Mouse (Mus musculus) forebrain, embryonic 11.5 days (tissue): ENCODE results near the gene Pde9a. TPM values are rescaled to one million over a fixed set of nuclear protein-coding genes. Genes with fewer than 3 reads are reported as not detected.

Source experiments
- ATAC-seq: fragments of 200-750 bp; cut with Nextera tagmentation; replicated peaks from 2 replicates; pipeline ENCODE4 v1.8.0; 2017; ENCODE audit warnings: moderate TSS enrichment; ENCODE audit not compliant: low FRiP score
- DNase-seq: peaks from one replicate; pipeline ENCODE4 v3.0.0-alpha.2; 2017; ENCODE audit warnings: low spot score
- H3K27ac ChIP-seq: fragments of 300-500 bp; sonication (generic); 2 replicates; pipeline ENCODE4 v1.5.1; 2014; ENCODE audit warnings: low read depth, low read length
- H3K27me3 ChIP-seq: fragments of 300-500 bp; sonication (generic); 2 replicates; pipeline ENCODE4 v1.6.1; 2014; ENCODE audit warnings: mild to moderate bottlenecking, low read length, mixed read lengths; ENCODE audit not compliant: control insufficient read depth, insufficient read depth
- H3K36me3 ChIP-seq: fragments of 300-500 bp; sonication (generic); 2 replicates; pipeline ENCODE4 v1.6.1; 2014; ENCODE audit warnings: mild to moderate bottlenecking, low read length, moderate library complexity, mixed read lengths; ENCODE audit not compliant: control insufficient read depth, insufficient read depth
- H3K4me1 ChIP-seq: fragments of 300-500 bp; sonication (generic); replicated peaks from 2 replicates; pipeline ENCODE4 v1.6.1; 2014; ENCODE audit warnings: low read length, mixed read lengths; ENCODE audit not compliant: control insufficient read depth, insufficient read depth
- H3K4me2 ChIP-seq: fragments of 300-500 bp; sonication (generic); 2 replicates; pipeline ENCODE4 v1.6.1; 2014; ENCODE audit warnings: low read depth, mild to moderate bottlenecking, low read length, moderate library complexity, mixed read lengths; ENCODE audit not compliant: severe bottlenecking
- H3K4me3 ChIP-seq: fragments of 300-500 bp; sonication (generic); 2 replicates; pipeline ENCODE4 v1.5.1; 2014; ENCODE audit warnings: low read depth, low read length
- H3K9ac ChIP-seq: fragments of 300-500 bp; sonication (generic); 2 replicates; pipeline ENCODE4 v1.6.1; 2014; ENCODE audit warnings: low read length
- H3K9me3 ChIP-seq: fragments of 300-500 bp; sonication (generic); 2 replicates; pipeline ENCODE4 v1.6.1; 2016; ENCODE audit warnings: low read length, mixed read lengths; ENCODE audit not compliant: control insufficient read depth
- WGBS: fragments of 180-500 bp; shearing (Covaris S2); extraction: QIAGEN DNeasy Blood & Tissue Kit; methylation state at CpG from one replicate; pipeline ENCODE4 v1.1.7; 2014; 5-methylcytosine and 5-hydroxymethylcytosine counted together
- polyA plus RNA-seq: library from polyadenylated mRNA; unstranded; fragments of >200 nt; fragmentation: Nextera tagmentation; extraction: Ambion mirVana; gene quantifications from 2 replicates; pipeline ENCODE4 v1.2.1, GENCODE M21; 2014

The Pde9a gene
- polyA plus RNA-seq, 1 experiment from 2014 or later: 30.4 TPM

- H3K9ac ChIP-seq: no peak overlapping the region
- no peak overlapping the region for H3K4me2 ChIP-seq
- no peak for DNase-seq
- peaks cover 12% of the 10 kb centered on the region; the same call in 1 of the 2 replicates for H3K4me1 ChIP-seq
- no peak overlapping the region for H3K4me3 ChIP-seq
- no peak for ATAC-seq
- H3K9me3 ChIP-seq: no peaks in the 10 kb centered on the region; the same call in 1 of the 2 replicates
- H3K27me3 ChIP-seq: no peaks in the 10 kb centered on the region
- WGBS: 59% methylated on average over 5 of the region's 5 CpGs
- no peak overlapping the region for H3K27ac ChIP-seq
- H3K36me3 ChIP-seq: no peaks in the 10 kb centered on the region
Measured at GRCm38 (mm10) chr17:31432878-31433281, 46.9 kb downstream of the Pde9a start.

GRCm38 (mm10) chr17:31433401-31433928 lies 47.5 kb downstream of the Pde9a start:
- Histone ChIP-seq H3K27me3 (no peaks in the 10 kb centered on the region), H3K4me3 (no peak overlapping the region), H3K4me1 (peaks cover 12% of the 10 kb centered on the region; the same call in 1 of the 2 replicates), H3K36me3 (no peaks in the 10 kb centered on the region), H3K9ac (no peak overlapping the region), H3K9me3 (no peaks in the 10 kb centered on the region; the same call in 1 of the 2 replicates), H3K27ac (no peak overlapping the region), H3K4me2 (no peak overlapping the region)
- 43% methylated on average over 13 of the region's 13 CpGs for WGBS
- no peak for ATAC-seq
- no peak for DNase-seq

- WGBS: 14% methylated on average over 16 of the region's 16 CpGs
- no peak for DNase-seq
- Histone ChIP-seq H3K9ac (peak overlapping the region; percentile 40), H3K27ac (no peak overlapping the region), H3K9me3 (no peaks in the 10 kb centered on the region; the same call in 1 of the 2 replicates), H3K4me1 (peaks cover 12% of the 10 kb centered on the region; the same call in 1 of the 2 replicates), H3K36me3 (no peaks in the 10 kb centered on the region), H3K4me2 (peak overlapping the region; percentile 21; the same call in 1 of the 2 replicates), H3K4me3 (no peak overlapping the region), H3K27me3 (no peaks in the 10 kb centered on the region)
- ATAC-seq: no peak
Measured at GRCm38 (mm10) chr17:31433978-31434797, 48.2 kb downstream of the Pde9a start.

GRCm38 (mm10) chr17:31434825-31435325 lies 48.9 kb downstream of the Pde9a start:
- no peak for ATAC-seq
- Histone ChIP-seq H3K36me3 (no peaks in the 10 kb centered on the region), H3K4me2 (peak overlapping the region; percentile 21; the same call in 1 of the 2 replicates), H3K4me1 (peaks cover 12% of the 10 kb centered on the region; the same call in 1 of the 2 replicates), H3K4me3 (no peak overlapping the region), H3K27me3 (no peaks in the 10 kb centered on the region), H3K27ac (no peak overlapping the region), H3K9me3 (no peaks in the 10 kb centered on the region), H3K9ac (peak overlapping the region; percentile 40)
- no peak for DNase-seq
- WGBS: 4% methylated on average over 8 of the region's 8 CpGs

GRCm38 (mm10) chr17:31435934-31436813 lies 50.2 kb downstream of the Pde9a start:
- H3K27ac ChIP-seq: no peak overlapping the region
- H3K27me3 ChIP-seq: no peaks in the 10 kb centered on the region
- no peaks in the 10 kb centered on the region for H3K36me3 ChIP-seq
- WGBS: 32% methylated on average over 13 of the region's 13 CpGs
- no peak overlapping the region for H3K4me2 ChIP-seq
- ATAC-seq (no peak), DNase-seq (no peak)
- no peaks in the 10 kb centered on the region for H3K9me3 ChIP-seq
- peaks cover 12% of the 10 kb centered on the region; the same call in 1 of the 2 replicates for H3K4me1 ChIP-seq
- peak overlapping the region; percentile 27; the same call in 1 of the 2 replicates for H3K9ac ChIP-seq
- no peak overlapping the region for H3K4me3 ChIP-seq

GRCm38 (mm10) chr17:31436814-31437406 lies 50.9 kb downstream of the Pde9a start:
- no peaks in the 10 kb centered on the region for H3K27me3 ChIP-seq
- H3K4me3 ChIP-seq: no peak overlapping the region
- ATAC-seq (no peak), DNase-seq (no peak)
- no peak overlapping the region for H3K4me2 ChIP-seq
- no peaks in the 10 kb centered on the region for H3K9me3 ChIP-seq
- H3K9ac ChIP-seq: no peak overlapping the region
- H3K36me3 ChIP-seq: no peaks in the 10 kb centered on the region
- H3K27ac ChIP-seq: no peak overlapping the region
- WGBS: 98% methylated on average over 4 of the region's 5 CpGs
- H3K4me1 ChIP-seq: peaks cover 12% of the 10 kb centered on the region; the same call in 1 of the 2 replicates

- Histone ChIP-seq H3K36me3 (no peaks in the 10 kb centered on the region), H3K4me3 (no peak overlapping the region), H3K27me3 (no peaks in the 10 kb centered on the region), H3K4me1 (peaks cover 12% of the 10 kb centered on the region; the same call in 1 of the 2 replicates), H3K9ac (no peak overlapping the region), H3K4me2 (no peak overlapping the region), H3K27ac (no peak overlapping the region), H3K9me3 (no peaks in the 10 kb centered on the region)
- DNase-seq (no peak), ATAC-seq (no peak)
- WGBS: 95% methylated on average over 9 of the region's 9 CpGs
Measured at GRCm38 (mm10) chr17:31437482-31437881, 51.5 kb downstream of the Pde9a start.

- 71% methylated on average over 4 of the region's 4 CpGs for WGBS
- H3K4me1 ChIP-seq: peaks cover 2% of the 10 kb centered on the region; the same call in 1 of the 2 replicates
Measured at GRCm38 (mm10) chr17:31439978-31440377, 54.0 kb downstream of the Pde9a start.

More at GRCm38 (mm10) chr17:31439978-31440377, 54.0 kb downstream of the Pde9a start:
- H3K4me3 ChIP-seq: no peak overlapping the region
- H3K27me3 ChIP-seq: no peaks in the 10 kb centered on the region
- H3K27ac ChIP-seq: no peak overlapping the region
- no peaks in the 10 kb centered on the region for H3K36me3 ChIP-seq
- H3K9me3 ChIP-seq: no peaks in the 10 kb centered on the region
- ATAC-seq: no peak
- DNase-seq: no peak
- H3K4me2 ChIP-seq: no peak overlapping the region
- H3K9ac ChIP-seq: no peak overlapping the region
